Mouse (Mus musculus) megakaryocyte, embryonic 14.5 days (primary cell): ENCODE results near the gene Eps8l1.

Experiments used
- FLI1 ChIP-seq: IDR thresholded peaks from 2 replicates; pipeline ENCODE4 v1.6.1; 2012; ENCODE audit warnings: low read length, inconsistent platforms, mixed read lengths
- GATA1 ChIP-seq: IDR thresholded peaks from 3 replicates; pipeline ENCODE4 v1.6.1; 2012; ENCODE audit warnings: mixed read lengths, low read length, inconsistent platforms, borderline replicate concordance

DNA sequence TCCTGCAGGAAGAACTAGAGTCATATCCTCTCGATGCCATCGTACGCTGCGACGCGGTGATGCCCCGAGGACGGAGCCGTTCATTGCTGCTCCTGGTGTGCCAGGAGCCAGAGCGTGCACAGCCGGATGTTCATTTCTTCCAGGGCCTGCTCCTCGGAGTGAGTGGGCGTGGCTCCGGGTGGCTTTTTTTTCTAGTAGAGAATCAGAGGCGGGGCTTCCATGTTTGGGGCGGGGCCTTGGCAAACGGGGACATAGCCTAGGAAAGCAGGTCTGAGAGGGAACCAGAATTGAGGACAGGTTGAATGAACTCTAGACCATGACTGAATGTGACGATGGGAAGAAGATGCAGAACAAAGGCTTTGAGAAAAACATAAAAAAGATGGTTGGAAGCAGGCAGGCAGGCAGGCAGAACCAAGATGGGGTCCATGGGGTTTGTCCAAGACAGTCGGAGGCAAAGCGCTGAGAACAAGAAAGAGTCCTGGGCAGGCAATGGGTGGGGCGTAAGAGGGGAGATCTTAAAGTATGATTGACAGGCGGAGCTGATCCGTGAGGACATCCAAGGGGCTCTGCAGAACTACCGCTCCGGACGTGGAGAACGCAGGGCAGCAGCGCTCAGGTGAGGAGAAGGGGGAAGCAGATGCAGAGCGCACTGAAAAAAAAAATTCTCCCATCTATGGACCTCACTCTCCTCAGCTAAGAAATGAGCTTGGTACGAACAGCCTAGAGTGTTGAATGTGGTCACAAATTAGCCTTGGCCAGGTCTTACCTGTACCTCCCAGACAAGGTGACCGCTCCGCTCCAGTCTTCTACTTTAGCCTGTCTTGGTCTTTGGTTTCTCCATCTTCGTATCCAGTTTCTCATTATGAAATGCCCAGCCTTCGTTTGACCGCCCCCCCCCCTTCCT, 10.1 kb downstream of the Eps8l1 start:
- no peak for TF ChIP-seq GATA1
- TF ChIP-seq FLI1: no peak
